Mouse (Mus musculus) naive thymus-derived CD4-positive, alpha-beta T cell, adult 5 months (primary cell): Measurements from ENCODE around the gene U2surp. TPM values are rescaled to one million over a fixed set of nuclear protein-coding genes. Genes with fewer than 3 reads are reported as not detected.

Source experiments
- polyA plus RNA-seq: library from polyadenylated mRNA; unstranded; fragments of 100-300 nt; shearing (Covaris generic); gene quantifications from one replicate; pipeline ENCODE4 v1.2.1, GENCODE M21; 2017

The U2surp gene
- polyA plus RNA-seq, result 177 TPM

GRCm38 (mm10) chr9:95511472-95512330, at the start of gene U2surp:
TSS of gene U2surp (minus strand) at chr9:95511996.

GRCm38 (mm10) chr9:95559059-95559935, 47.5 kb upstream of the U2surp start, which contains the start of gene Paqr9:
TSS of gene Paqr9 (plus strand) at chr9:95559657.

Other genes with a start within 250 kb of the U2surp start
- gene Chst2, start 105.3 kb downstream of the U2surp start, polyA plus RNA-seq, result 0.60 TPM
- gene Paqr9, start 47.7 kb upstream of the U2surp start, polyA plus RNA-seq, result not detected
- gene Pcolce2, start 125.6 kb upstream of the U2surp start, polyA plus RNA-seq, result not detected
- not detected for gene Trpc1, start 238.4 kb upstream of the U2surp start, polyA plus RNA-seq